Mouse (Mus musculus) left cerebral cortex, postnatal 25 days (tissue): ENCODE measurements around the gene Fgf5. TPM values are rescaled to one million over a fixed set of nuclear protein-coding genes. Genes with fewer than 3 reads are reported as not detected.

Experiments
- DNase-seq, 2 experiments: peaks; one replicate each; pipeline ENCODE4 v3.0.0; 2022; ENCODE audit warnings: low spot score in 2 of 2, mixed read lengths in 1 of 2
- intact Hi-C: fragments of 180-260 bp; cut with DNase I; formaldehyde crosslinking; loops from one replicate; pipeline ENCODE4 v1.15.1; 2025
- total RNA-seq, 2 experiments: library from RNA; stranded (reverse); gene quantifications; 2 replicates each; pipeline ENCODE4 v1.2.3; 2021

The Fgf5 gene
- 1 to 10 TPM; 3.0 to 4.3 TPM for total RNA-seq

DNA sequence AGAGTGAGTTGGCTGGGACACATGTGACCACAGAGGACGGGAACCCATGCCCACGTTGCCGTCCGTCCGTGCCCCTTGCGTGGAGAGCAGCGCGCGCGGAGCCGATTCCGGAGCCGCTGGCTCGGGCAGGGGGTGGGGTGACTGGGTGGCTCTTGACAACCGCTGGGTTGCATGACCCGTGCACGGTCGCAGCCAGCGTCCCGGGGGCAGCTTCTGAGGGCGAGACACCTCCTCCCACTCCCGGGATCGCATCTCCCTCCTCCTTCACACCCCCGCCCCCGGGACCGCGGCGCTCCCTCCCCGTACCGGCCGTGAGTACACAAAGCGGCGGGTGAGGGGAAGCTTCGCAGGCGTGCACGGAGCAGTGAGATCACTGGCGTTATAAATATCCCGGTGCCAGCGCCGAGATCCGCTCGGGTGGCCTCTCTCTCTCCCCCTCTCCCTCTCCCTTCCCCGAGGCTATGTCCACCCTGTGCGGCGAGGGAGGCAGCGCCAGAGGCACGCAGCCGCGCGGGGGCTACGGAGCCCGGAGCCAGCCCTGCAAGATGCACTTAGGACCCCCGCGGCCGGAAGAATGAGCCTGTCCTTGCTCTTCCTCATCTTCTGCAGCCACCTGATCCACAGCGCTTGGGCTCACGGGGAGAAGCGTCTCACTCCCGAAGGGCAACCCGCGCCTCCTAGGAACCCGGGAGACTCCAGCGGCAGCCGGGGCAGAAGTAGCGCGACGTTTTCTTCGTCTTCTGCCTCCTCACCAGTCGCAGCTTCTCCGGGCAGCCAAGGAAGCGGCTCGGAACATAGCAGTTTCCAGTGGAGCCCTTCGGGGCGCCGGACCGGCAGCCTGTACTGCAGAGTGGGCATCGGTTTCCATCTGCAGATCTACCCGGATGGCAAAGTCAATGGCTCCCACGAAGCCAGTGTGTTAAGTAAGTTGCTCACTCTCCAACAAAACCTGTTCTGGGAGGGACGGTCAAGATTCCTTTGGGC is at the start of gene Fgf5:
Fgf5 (plus strand) TSS at position 347 of the 984 bp plus-strand sequence.
- intact Hi-C loops: loop anchor here (1.0 to 2.0 kb wide), 2 partner anchors 8 to 65 kb away; no protein-coding TSS in a partner anchor
- peak; percentile 45 to 54 for DNase-seq

DNA sequence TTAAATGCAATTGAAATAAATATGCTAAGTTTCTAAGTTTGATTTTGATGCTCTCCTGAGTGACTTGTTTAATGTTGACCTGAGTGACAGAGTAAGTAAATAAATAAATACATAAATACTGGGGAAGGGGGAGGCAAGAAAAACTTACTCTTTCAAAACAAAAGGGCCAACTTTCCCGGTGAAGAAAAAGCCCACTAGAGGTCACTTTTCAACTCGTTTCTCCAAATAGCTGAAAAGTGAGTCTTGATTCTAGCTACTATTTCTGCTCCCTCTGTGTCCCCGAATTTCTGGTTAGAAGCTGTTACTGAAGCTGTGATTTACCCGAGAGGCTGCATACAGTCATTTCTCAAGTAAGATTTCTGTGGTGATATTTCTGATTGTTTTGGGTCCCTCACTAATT is 41.5 kb upstream of the Fgf5 start:
- intact Hi-C loops: no loop called here
- DNase-seq: no peak

DNA sequence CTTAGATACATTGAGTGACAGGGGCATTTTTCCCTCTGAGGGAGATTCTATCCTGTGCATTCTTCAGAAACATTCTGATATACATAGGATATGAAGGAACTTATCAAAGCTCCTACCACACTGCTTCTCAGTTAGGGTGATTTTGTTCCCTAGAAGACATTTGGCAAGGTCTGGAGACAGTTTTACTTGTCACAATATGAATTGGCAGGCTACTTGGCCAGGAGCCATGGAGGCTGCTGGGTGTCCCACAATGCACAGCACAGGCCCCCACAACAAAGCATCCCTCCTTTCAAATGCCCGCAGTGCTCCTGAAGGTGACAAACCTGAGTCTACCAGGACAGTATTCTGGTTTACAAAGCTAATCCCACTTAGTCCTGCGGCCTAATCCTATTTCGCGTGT is 32.0 kb upstream of the Fgf5 start:
- no peak for DNase-seq
- intact Hi-C loops: no loop called here

DNA sequence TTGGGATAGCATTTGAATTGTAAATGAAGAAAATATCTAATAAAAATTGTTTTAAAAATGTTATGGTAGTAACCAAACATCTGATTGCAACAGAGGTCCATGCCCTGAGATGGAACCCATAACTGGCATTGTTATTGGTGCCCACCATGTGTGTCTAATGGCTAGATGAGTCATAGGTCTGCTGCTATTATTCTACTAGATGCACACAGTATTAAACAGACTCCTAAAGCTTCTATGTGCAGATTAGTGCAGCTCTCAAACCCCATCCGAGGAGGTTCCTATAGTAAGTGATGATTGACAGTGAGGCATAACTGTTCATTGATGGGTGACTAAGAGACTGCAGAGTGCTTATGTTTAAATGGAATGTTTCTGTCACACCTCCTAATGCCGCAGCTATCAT is 27.3 kb upstream of the Fgf5 start:
- intact Hi-C loops: no loop called here
- DNase-seq: no peak

DNA sequence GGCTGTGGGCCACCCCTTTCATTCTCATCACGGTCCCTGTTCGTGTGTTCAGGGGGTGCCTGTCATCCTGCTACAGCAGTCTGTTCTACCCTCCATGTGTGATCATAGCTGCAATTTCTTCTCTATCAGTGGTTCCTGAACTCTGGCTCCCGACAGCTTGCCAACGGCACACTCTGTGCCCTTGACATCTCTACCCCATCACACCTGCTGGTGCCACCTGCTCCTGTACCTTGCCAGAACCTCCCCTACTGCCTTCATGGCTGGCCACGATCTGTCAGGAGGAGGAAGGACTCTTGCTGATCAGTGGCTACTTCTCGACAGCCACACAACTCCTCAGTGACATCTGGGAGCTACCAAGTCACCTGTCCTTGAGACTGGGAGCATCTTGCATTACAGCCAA is 24.5 kb upstream of the Fgf5 start:
- no peak for DNase-seq
- intact Hi-C loops: no loop called here

DNA sequence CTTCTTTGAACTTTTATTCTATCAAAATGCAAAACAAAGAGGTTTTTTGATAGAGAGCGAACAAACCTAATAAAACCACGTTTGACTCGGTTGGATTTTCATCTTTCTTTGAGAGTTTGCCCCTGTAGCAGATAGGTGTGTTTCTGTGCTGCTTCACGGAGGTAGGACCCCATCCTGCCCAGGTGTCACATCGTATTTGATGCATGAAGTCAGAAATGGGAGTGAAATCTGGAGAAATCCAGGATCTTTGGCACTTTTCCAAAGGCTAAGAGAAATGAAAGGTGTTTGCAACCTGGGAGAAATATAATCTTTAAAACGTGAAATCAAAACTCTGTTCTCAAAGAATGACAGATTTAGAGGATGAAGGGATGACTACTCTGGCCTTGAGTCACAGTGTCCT is 15.5 kb upstream of the Fgf5 start:
- intact Hi-C loops: no loop called here
- DNase-seq: no peak

DNA sequence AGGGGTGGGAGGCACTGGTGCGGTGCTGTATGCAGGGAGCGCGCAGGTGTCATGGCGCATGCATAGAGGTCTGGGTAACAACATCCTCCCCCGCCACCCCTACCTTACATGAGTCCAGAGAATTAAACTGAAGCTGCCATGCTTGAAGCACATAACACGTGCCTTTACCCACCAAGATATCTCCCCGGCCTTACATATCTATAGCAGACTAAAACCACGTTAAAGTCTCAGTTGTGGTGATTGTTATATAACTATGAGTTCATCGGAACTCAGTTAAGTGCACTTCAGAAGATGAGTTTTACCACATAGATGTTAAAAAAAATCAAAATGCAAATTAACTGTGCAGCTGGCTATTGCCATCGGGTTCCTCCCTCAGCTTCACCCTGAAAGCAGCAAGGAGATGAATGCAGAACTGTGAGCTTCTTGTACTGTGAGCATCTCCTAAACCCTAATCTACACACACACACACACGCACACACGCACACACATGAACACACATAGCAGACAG is 12.6 kb upstream of the Fgf5 start:
- no peak for DNase-seq
- intact Hi-C loops: no loop called here

DNA sequence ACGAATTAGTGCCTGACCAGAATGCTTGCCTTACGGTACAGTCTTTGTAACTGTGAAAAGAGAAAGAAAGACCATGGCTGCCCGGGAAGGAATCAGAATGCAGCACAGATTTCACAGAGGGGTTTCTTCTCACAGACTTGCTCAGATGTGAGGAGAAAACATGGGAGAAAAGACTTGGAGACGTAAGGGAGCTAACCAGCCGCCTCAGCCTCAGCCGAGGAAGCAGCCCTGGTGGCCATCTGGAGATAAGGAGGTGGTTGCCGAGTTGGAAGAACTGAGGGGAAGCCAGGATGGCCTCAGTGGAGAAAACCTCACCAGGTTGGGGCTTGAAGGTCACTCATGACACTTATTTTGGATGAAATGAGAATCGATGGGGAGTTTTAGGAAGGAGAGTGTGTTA is 8.7 kb upstream of the Fgf5 start:
- DNase-seq: peak in 1 of 2 experiments; percentile 65
- intact Hi-C loops: no loop called here

DNA sequence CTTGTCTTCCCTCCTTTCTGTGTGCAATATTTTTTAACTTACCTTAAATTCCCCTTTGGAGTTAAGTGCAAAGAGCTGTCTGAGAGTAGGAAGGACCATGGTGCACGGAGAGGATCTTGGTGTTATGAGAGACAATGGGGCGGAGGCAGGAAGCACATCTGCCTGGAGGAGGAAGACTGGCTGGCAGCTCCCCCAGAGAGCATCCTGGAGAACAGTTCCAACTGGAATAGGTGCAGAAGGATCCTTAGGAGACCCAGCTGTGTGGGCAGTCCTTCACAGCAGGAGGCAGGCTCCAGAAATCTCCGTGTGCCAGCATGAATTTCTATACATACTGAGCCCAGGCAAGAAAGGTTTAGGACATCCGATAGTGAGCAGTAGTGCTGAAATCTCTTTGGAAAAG is 8.0 kb upstream of the Fgf5 start:
- intact Hi-C loops: loop anchor here (1.0 kb wide), 1 partner anchor 8 kb away; the partner anchor contains the start of gene Fgf5
- peak in 1 of 2 experiments; percentile 85 for DNase-seq

DNA sequence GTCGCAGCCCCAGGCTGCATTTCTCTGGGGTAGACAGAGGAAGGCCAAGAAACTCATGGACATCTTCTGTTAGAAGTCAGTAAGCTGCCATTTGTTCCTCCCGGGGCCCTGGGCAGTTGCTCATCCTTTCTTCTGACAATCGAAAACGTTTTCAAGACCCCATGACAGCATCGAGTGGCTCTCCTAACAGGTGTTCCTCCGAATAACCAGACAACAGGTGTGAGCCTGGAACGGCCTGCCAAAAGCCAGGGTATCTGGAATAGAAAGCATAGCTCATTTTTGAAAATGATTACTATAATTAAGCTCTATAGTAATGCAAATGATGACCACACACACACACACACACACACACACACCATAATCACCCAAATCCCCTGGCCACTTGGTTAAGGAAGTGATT is 7.2 kb upstream of the Fgf5 start:
- no peak for DNase-seq
- intact Hi-C loops: loop anchor here (1.0 kb wide), 1 partner anchor 7 kb away; the partner anchor contains the start of gene Fgf5

DNA sequence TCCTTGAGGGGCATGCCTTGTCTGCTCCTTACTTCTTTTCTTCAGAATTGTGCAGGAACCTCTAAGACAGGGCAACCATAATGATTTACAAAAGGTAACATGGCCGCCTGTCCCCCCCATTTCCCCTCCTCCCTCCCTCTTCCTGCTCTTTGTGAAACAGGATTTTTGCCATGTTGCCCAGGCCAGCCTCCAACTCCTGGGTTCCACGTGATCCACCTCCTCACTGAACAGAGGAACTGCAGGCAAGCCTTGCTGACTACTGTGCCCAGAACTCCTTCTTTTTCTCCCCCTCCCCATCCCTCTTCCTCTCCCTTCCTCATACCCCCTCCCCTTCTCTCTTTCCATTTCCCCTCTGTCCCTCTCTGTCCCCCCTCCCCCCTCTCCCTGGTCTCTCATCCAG is 6.5 kb upstream of the Fgf5 start:
- intact Hi-C loops: no loop called here

DNA sequence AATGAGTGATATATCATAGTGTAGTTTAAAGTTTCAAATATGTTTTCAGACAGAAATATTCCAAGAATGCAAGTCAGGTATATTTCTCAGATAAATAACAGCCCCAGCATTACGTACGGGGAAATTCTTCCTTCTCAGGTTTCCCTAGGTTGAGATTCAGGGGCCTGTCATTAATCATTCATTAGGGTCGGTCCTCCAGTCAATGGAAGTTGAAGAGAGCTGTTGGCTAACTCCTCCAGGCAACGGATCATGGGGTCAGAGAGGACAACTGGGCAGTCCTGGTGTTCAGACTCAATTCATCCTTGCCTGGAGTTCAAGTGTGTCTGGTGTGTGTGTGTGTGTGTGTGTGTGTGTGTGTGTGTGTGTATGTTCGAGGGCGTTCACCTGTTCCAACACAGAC is 837 bp upstream of the Fgf5 start:
- intact Hi-C loops: no loop called here
- no peak for DNase-seq

More for the DNA sequence above, 6.5 kb upstream of the Fgf5 start:
- DNase-seq: peak in 1 of 2 experiments; percentile 74

DNA sequence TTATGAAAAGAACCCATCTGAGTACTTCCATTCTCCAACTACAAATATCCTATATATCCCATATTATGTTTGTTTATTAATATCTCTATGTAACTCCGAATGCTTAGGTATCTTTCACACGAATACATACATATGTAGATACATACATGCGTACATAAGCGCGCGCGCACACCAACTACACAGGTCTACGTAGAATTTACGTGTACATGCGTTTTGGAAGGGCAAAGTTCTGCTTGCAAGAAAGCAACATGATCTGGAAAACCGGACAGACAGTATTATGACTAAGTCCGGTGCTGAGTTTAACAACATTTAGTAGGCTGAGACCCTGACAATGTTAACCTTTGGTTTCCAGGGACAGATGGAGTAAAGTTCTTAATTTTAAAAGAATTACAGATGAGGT is 1.2 kb downstream of the Fgf5 start:
- intact Hi-C loops: loop anchor here (2.0 kb wide), 1 partner anchor 66 kb away; no protein-coding TSS in a partner anchor
- peak in 1 of 2 experiments; percentile 21 for DNase-seq

DNA sequence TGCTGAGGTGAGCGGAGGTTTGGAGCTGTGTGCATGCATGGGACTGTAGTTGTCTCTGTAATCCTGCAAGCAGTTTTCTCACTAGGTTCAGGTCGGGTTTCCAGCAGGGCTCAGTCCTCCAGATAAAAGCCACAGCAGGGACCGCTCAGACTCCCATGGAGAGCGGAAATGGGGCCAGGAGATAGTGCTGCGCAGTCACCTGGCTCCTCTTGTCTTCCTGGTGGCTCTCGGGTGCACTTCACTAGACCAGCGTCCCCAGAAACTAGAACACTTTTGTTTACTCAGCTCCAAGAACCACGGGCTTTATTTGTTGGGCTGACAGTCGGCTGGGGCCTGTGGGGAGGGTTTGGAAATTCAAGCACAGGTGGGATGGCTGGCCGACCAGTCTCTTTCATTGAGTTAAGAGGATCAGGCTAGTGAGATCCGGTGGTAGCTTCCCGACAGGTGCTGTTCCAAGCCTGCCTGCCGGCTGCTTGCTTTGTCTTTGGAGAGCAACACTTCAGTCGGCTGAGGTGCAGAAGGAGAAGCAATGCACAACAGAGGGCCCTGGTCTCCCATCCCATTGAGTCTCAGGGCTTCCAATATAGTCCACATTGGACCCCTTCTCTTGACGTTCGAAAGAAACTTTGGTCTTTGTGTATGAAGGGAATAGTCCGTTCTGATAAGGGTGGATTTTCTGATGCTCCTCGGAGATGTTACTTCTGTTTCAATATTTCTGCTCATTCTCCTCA is 1.9 kb downstream of the Fgf5 start:
- no peak for DNase-seq
- intact Hi-C loops: loop anchor here (2.0 kb wide), 1 partner anchor 67 kb away; no protein-coding TSS in a partner anchor

DNA sequence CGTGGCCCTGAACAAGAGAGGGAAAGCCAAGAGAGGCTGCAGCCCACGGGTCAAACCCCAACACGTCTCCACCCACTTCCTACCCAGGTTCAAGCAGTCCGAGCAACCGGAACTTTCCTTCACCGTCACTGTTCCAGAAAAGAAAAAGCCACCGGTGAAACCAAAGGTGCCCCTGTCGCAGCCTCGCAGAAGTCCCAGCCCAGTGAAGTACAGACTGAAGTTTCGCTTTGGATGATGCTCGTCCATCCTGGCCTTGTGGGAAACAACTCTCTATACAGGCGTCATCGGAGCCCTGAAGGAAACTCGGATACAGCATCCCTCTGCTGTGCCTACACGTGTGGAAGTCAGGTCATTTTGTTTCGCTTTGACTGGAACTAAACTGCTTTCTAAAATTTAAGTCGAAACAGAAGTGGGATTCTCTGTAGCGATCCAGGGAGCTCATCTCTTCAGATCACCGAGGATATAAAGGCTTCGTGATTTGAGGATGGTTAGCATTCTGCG is 21.4 kb downstream of the Fgf5 start:
- intact Hi-C loops: no loop called here
- DNase-seq: no peak

DNA sequence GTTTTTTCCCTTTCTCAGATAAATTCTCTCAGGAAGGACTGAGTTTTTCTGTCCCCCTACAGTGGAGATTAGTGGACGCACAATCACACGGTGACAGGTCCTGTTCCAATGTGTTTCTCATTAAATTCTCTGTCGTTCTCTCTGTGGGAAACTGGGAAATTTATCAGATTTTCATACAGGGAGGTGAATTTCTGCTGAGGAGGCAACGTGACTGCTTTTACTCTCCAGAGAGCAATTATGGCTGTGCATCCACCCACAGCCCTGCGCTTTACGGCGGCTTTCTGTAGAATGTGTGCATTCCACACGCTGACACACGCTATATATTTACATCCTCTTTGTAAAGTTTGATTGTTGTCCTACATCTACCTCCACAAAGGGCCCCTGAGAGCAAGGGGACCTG is 28.0 kb downstream of the Fgf5 start:
- intact Hi-C loops: no loop called here
- DNase-seq: peak in 1 of 2 experiments; percentile 30

DNA sequence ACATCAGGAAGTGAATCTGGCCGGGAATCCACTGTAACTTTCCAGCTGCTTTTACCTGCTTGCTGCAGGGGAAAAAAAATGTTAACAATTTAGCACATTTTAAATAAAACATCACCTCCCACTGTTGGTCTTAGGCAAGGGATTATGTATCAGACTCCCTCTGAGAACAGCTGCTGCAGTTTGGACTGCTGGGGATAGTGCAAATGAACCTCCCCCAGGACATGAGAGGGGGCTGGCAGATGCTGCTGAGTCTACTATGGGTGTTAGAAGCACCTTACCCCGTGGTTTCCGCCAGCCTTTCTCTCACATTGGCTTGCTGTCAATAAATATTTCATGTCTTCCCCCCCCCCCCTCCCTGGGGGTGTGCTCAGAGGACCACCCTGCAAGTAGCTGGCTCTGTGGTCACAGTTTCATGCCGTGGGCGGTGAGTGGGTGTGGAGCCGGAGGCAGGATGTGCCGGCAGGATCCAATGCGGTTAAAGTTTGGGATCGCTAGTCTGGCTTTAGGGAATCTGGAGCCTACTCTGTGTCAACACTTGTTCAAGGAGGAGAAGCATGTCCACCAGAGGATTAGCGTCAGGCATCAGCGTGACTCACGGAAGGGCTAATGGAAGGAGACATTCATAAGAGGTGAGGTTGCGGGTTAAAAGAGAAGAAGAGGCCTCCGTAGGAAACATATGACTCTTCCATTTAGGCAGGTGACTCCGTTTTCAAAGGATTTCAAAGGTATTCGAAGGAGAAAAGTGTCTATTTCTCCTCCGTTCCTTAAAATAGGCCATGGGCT is 29.9 kb downstream of the Fgf5 start:
- peak in 1 of 2 experiments; percentile 46 for DNase-seq
- intact Hi-C loops: no loop called here

DNA sequence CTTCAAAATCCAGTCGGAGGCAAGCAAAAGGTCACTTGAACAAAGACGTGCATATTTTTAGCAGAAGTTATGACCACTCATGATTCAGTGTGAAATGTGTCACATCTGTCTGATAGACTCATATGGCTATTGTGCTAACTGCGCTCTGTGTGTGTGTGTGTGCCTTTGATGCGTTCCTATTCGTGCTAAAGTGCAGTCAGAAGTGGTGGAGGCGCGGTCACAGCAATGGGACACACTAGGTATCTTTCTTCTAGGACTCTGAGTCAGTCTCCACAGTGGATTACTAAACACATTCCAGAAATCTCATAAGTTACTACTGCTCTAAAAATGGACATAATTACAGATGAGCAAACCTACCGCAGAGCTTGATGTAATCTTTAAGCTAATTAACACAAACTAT is 36.7 kb downstream of the Fgf5 start:
- intact Hi-C loops: no loop called here
- DNase-seq: no peak

DNA sequence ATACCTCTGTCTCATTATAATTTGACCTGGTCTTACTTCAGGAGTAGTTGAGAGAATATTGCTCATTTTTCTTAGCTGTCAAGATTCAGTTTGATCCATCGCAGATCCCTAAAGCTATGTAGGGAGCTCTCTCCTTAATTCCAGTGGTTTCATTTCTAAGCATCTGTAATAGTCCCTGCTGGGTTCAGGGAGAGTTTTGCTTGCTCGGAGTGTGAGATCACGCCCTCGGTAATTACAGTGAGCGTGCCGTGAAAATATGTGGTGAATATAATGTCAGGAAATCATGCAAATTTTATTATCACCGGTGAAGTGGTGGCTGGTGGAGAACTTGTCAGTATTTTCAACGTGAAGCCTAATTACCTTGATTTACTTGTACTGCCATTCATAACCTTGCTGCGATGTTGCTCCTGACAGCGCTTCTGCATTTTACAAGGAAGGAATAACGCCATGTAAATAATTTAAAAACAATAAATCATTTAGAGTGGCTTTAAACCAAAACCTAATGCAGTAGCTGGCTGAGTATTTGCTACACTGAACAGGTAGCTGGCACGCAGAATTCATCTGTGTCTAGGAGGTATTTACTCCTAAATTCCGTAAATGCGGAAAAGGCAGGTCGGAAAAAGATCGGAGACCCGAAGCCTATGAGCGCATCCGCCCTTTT is 38.5 kb downstream of the Fgf5 start:
- intact Hi-C loops: no loop called here
- DNase-seq: no peak
